In the genomic region with DNA sequence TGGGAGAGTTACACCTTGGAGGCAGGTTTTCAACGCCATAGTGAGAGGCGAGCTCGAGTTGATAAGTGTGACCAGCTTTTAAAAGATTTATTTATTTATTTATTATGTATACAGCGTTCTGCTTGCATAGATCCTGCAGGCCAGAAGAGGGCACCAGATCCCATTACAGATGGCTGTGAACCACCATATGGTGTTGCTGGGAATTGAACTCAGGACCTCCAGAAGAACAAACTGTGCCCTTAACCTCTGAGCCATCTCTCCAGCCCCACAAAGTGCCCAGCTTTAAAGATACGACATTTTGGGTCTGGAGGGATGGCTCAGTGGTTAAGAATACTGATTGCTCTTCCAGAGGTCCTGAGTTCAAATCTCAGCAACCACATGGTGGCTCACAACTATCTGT, we compare ENCODE assay signal across 8 mouse cellular contexts. TPM values are rescaled to one million over a fixed set of nuclear protein-coding genes. Genes with fewer than 3 reads are reported as not detected.
DNase-seq lines count a peak whose midpoint lies in the region; ATAC-seq and TF ChIP-seq lines count a peak whose summit lies in the region.

No protein-coding gene starts in this region.

- peak; percentile 58 for TF ChIP-seq CTCF in forebrain, postnatal 0 days (IDR thresholded peaks at IDR 0.05; ENCODE audit: low read depth)

- peaks cover 3% of the 10 kb centered on the region; the same call in 1 of the 2 replicates for H3K36me3 ChIP-seq in forebrain, postnatal 0 days (ENCODE audit: insufficient read depth)
- H3K36me3 ChIP-seq in forebrain, embryonic 10.5 days (replicated peaks): peaks cover 22% of the 10 kb centered on the region
- H3K36me3 ChIP-seq in midbrain, embryonic 11.5 days (ENCODE audit: control insufficient read depth, insufficient read depth, low read length): 0 out of 2 replicates have a peak, but pooled peaks cover under 1% of the 10 kb centered on the region
- peaks cover 24% of the 10 kb centered on the region for H3K36me3 ChIP-seq in midbrain, embryonic 10.5 days
- peaks cover 22% of the 10 kb centered on the region for H3K36me3 ChIP-seq in embryonic facial prominence, embryonic 10.5 days (replicated peaks)
- H3K36me3 ChIP-seq in neural tube, embryonic 15.5 days: 0 out of 2 replicates have a peak, but pooled peaks cover 2% of the 10 kb centered on the region

- H3K4me2 ChIP-seq in forebrain, postnatal 0 days (ENCODE audit: low read depth): peak overlapping the region; percentile 97
- H3K4me2 ChIP-seq in midbrain, embryonic 11.5 days: no peak overlapping the region
- peak overlapping the region; percentile 99 for H3K4me2 ChIP-seq in neural tube, embryonic 15.5 days

- H3K4me3 ChIP-seq in forebrain, postnatal 0 days (ENCODE audit: low read depth, low read length): no peak overlapping the region
- no peak overlapping the region for H3K4me3 ChIP-seq in forebrain, embryonic 10.5 days
- no peak overlapping the region for H3K4me3 ChIP-seq in midbrain, embryonic 11.5 days (ENCODE audit: low read depth, low read length)
- H3K4me3 ChIP-seq in midbrain, embryonic 10.5 days: no peak overlapping the region
- peak overlapping the region; percentile 85; the same call in 1 of the 2 replicates for H3K4me3 ChIP-seq in embryonic facial prominence, embryonic 10.5 days
- peak overlapping the region; percentile 82 for H3K4me3 ChIP-seq in neural tube, embryonic 15.5 days (replicated peaks)

- WGBS in forebrain, postnatal 0 days: 49% methylated on average over 5 of the region's 5 CpGs
- 52% methylated on average over 5 of the region's 5 CpGs for WGBS in forebrain, embryonic 10.5 days
- 38% methylated on average over 5 of the region's 5 CpGs for WGBS in midbrain, embryonic 11.5 days
- WGBS in midbrain, embryonic 10.5 days: 47% methylated on average over 5 of the region's 5 CpGs
- 51% methylated on average over 5 of the region's 5 CpGs for WGBS in embryonic facial prominence, embryonic 10.5 days
- 44% methylated on average over 5 of the region's 5 CpGs for WGBS in neural tube, embryonic 15.5 days

- intact Hi-C loops in heart, postnatal 14 days (cut with DNase I): no loop called here

- no peak for DNase-seq in forebrain, postnatal 0 days
- DNase-seq in forebrain, embryonic 10.5 days (ENCODE audit: extremely low spot score, low spot score): no peak
- DNase-seq in midbrain, embryonic 11.5 days (ENCODE audit: low spot score, missing footprints): peak; percentile 76
- DNase-seq in midbrain, embryonic 10.5 days (ENCODE audit: low spot score): no peak
- DNase-seq in embryonic facial prominence, embryonic 10.5 days (ENCODE audit: low spot score): no peak
- DNase-seq in urinary bladder, postnatal 36 days (ENCODE audit: low spot score in 2 of 2): no peak
- DNase-seq in heart, postnatal 14 days: no peak

- H3K9me3 ChIP-seq in forebrain, postnatal 0 days (ENCODE audit: low read length): no peaks in the 10 kb centered on the region
- no peaks in the 10 kb centered on the region for H3K9me3 ChIP-seq in forebrain, embryonic 10.5 days
- H3K9me3 ChIP-seq in midbrain, embryonic 11.5 days (ENCODE audit: control insufficient read depth, low read length): no peaks in the 10 kb centered on the region
- H3K9me3 ChIP-seq in midbrain, embryonic 10.5 days (replicated peaks): no peaks in the 10 kb centered on the region
- H3K9me3 ChIP-seq in embryonic facial prominence, embryonic 10.5 days: no peaks in the 10 kb centered on the region
- no peaks in the 10 kb centered on the region for H3K9me3 ChIP-seq in neural tube, embryonic 15.5 days (replicated peaks)

- no peak for ATAC-seq in forebrain, postnatal 0 days
- no peak for ATAC-seq in midbrain, embryonic 11.5 days (ENCODE audit: low FRiP score)
- ATAC-seq in neural tube, embryonic 15.5 days (ENCODE audit: low FRiP score): no peak

- H3K4me1 ChIP-seq in forebrain, postnatal 0 days (ENCODE audit: insufficient read depth): peaks cover 34% of the 10 kb centered on the region
- peaks cover 76% of the 10 kb centered on the region for H3K4me1 ChIP-seq in forebrain, embryonic 10.5 days
- peaks cover 23% of the 10 kb centered on the region for H3K4me1 ChIP-seq in midbrain, embryonic 11.5 days (ENCODE audit: control insufficient read depth, insufficient read depth, low read length)
- H3K4me1 ChIP-seq in midbrain, embryonic 10.5 days: peaks cover 71% of the 10 kb centered on the region
- H3K4me1 ChIP-seq in embryonic facial prominence, embryonic 10.5 days: peaks cover 65% of the 10 kb centered on the region
- peaks cover 52% of the 10 kb centered on the region for H3K4me1 ChIP-seq in neural tube, embryonic 15.5 days

- H3K27me3 ChIP-seq in forebrain, postnatal 0 days (ENCODE audit: insufficient read depth, low read length): no peaks in the 10 kb centered on the region
- peaks cover 24% of the 10 kb centered on the region for H3K27me3 ChIP-seq in forebrain, embryonic 10.5 days (ENCODE audit: poor library complexity, severe bottlenecking)
- no peaks in the 10 kb centered on the region for H3K27me3 ChIP-seq in midbrain, embryonic 11.5 days (ENCODE audit: control insufficient read depth, insufficient read depth, low read length)
- H3K27me3 ChIP-seq in midbrain, embryonic 10.5 days (ENCODE audit: low read depth, poor library complexity, severe bottlenecking): peaks cover 11% of the 10 kb centered on the region
- peaks cover 17% of the 10 kb centered on the region for H3K27me3 ChIP-seq in embryonic facial prominence, embryonic 10.5 days (replicated peaks; ENCODE audit: low read depth, poor library complexity, severe bottlenecking)
- H3K27me3 ChIP-seq in neural tube, embryonic 15.5 days (replicated peaks): 0 out of 2 replicates have a peak, but pooled peaks cover 3% of the 10 kb centered on the region

- no peak overlapping the region for H3K27ac ChIP-seq in forebrain, postnatal 0 days (ENCODE audit: low read depth, low read length)
- no peak overlapping the region for H3K27ac ChIP-seq in forebrain, embryonic 10.5 days
- no peak overlapping the region for H3K27ac ChIP-seq in midbrain, embryonic 11.5 days (ENCODE audit: low read depth, low read length)
- H3K27ac ChIP-seq in midbrain, embryonic 10.5 days (replicated peaks): no peak overlapping the region
- no peak overlapping the region for H3K27ac ChIP-seq in embryonic facial prominence, embryonic 10.5 days (replicated peaks)
- H3K27ac ChIP-seq in neural tube, embryonic 15.5 days (replicated peaks): no peak overlapping the region

- no peak overlapping the region for H3K9ac ChIP-seq in forebrain, postnatal 0 days
- H3K9ac ChIP-seq in midbrain, embryonic 11.5 days (ENCODE audit: low read length): no peak overlapping the region
- no peak overlapping the region for H3K9ac ChIP-seq in neural tube, embryonic 15.5 days (replicated peaks)

RNA-seq across cellular contexts. Expression of a gene that starts 1.6 kb away (rescaled TPM):
- 10.5 and 10.9 TPM in 2 replicates for total RNA-seq in forebrain, postnatal 0 days (2014; rRNA removed)
- 13.5 and 14.2 TPM in 2 replicates for polyA plus RNA-seq in forebrain, postnatal 0 days (2015; fragmentation: Nextera tagmentation; extraction: Ambion mirVana)
- 24.1 and 24.4 TPM in 2 replicates for polyA plus RNA-seq in forebrain, embryonic 10.5 days (2016; fragmentation: Nextera tagmentation; extraction: Ambion mirVana)
- polyA plus RNA-seq in midbrain, embryonic 11.5 days (2014; fragmentation: Nextera tagmentation; extraction: Ambion mirVana): 21.1 and 22.5 TPM in 2 replicates
- polyA plus RNA-seq in midbrain, embryonic 10.5 days (2016; fragmentation: Nextera tagmentation; extraction: Ambion mirVana): 18.7 and 25.6 TPM in 2 replicates
- 25.0 and 26.4 TPM in 2 replicates for polyA plus RNA-seq in embryonic facial prominence, embryonic 10.5 days (2016; fragmentation: Nextera tagmentation; extraction: Ambion mirVana)
- 15.9 and 16.4 TPM in 2 replicates for polyA plus RNA-seq in neural tube, embryonic 15.5 days (2015; fragmentation: Nextera tagmentation; extraction: Ambion mirVana)
- total RNA-seq in heart, postnatal 14 days (2021): 1 to 10 TPM; 4.7 to 7.5 TPM

RNA-seq across cellular contexts. Expression of a gene that starts 9.3 kb away (rescaled TPM):
- total RNA-seq in forebrain, postnatal 0 days (2014; rRNA removed): 0.54 and 1.00 TPM in 2 replicates
- 1.1 and 1.5 TPM in 2 replicates for polyA plus RNA-seq in forebrain, postnatal 0 days (2015; fragmentation: Nextera tagmentation; extraction: Ambion mirVana)
- 0.48 and 0.79 TPM in 2 replicates for polyA plus RNA-seq in forebrain, embryonic 10.5 days (2016; fragmentation: Nextera tagmentation; extraction: Ambion mirVana)
- 0.44 and 0.58 TPM in 2 replicates for polyA plus RNA-seq in midbrain, embryonic 11.5 days (2014; fragmentation: Nextera tagmentation; extraction: Ambion mirVana)
- 0.73 and 0.75 TPM in 2 replicates for polyA plus RNA-seq in midbrain, embryonic 10.5 days (2016; fragmentation: Nextera tagmentation; extraction: Ambion mirVana)
- polyA plus RNA-seq in embryonic facial prominence, embryonic 10.5 days (2016; fragmentation: Nextera tagmentation; extraction: Ambion mirVana): 0.50 and 0.68 TPM in 2 replicates
- polyA plus RNA-seq in neural tube, embryonic 15.5 days (2015; fragmentation: Nextera tagmentation; extraction: Ambion mirVana): 2.1 and 2.2 TPM in 2 replicates
- total RNA-seq in heart, postnatal 14 days (2021): under 1 TPM in 1 of 2 experiments, not detected in 1; 0.07 TPM

RNA-seq across cellular contexts. Expression of a gene that starts 10.0 kb away (rescaled TPM):
- total RNA-seq in forebrain, postnatal 0 days (2014; rRNA removed): 26.9 and 31.8 TPM in 2 replicates
- 14.9 and 20.1 TPM in 2 replicates for polyA plus RNA-seq in forebrain, postnatal 0 days (2015; fragmentation: Nextera tagmentation; extraction: Ambion mirVana)
- 42.0 and 43.0 TPM in 2 replicates for polyA plus RNA-seq in forebrain, embryonic 10.5 days (2016; fragmentation: Nextera tagmentation; extraction: Ambion mirVana)
- polyA plus RNA-seq in midbrain, embryonic 11.5 days (2014; fragmentation: Nextera tagmentation; extraction: Ambion mirVana): 23.4 TPM in 2 replicates
- 35.3 and 35.7 TPM in 2 replicates for polyA plus RNA-seq in midbrain, embryonic 10.5 days (2016; fragmentation: Nextera tagmentation; extraction: Ambion mirVana)
- 43.7 and 44.2 TPM in 2 replicates for polyA plus RNA-seq in embryonic facial prominence, embryonic 10.5 days (2016; fragmentation: Nextera tagmentation; extraction: Ambion mirVana)
- polyA plus RNA-seq in neural tube, embryonic 15.5 days (2015; fragmentation: Nextera tagmentation; extraction: Ambion mirVana): 26.0 and 26.4 TPM in 2 replicates
- total RNA-seq in heart, postnatal 14 days (2021): 10 to 100 TPM; 10.5 to 10.9 TPM

RNA-seq across cellular contexts. Expression of a gene that starts 20.5 kb away (rescaled TPM):
- 5.0 and 8.1 TPM in 2 replicates for total RNA-seq in forebrain, postnatal 0 days (2014; rRNA removed)
- polyA plus RNA-seq in forebrain, postnatal 0 days (2015; fragmentation: Nextera tagmentation; extraction: Ambion mirVana): 2.6 and 3.4 TPM in 2 replicates
- polyA plus RNA-seq in forebrain, embryonic 10.5 days (2016; fragmentation: Nextera tagmentation; extraction: Ambion mirVana): 8.1 and 8.3 TPM in 2 replicates
- polyA plus RNA-seq in midbrain, embryonic 11.5 days (2014; fragmentation: Nextera tagmentation; extraction: Ambion mirVana): 2.0 and 2.6 TPM in 2 replicates
- polyA plus RNA-seq in midbrain, embryonic 10.5 days (2016; fragmentation: Nextera tagmentation; extraction: Ambion mirVana): 6.9 and 8.5 TPM in 2 replicates
- 9.7 and 10.6 TPM in 2 replicates for polyA plus RNA-seq in embryonic facial prominence, embryonic 10.5 days (2016; fragmentation: Nextera tagmentation; extraction: Ambion mirVana)
- polyA plus RNA-seq in neural tube, embryonic 15.5 days (2015; fragmentation: Nextera tagmentation; extraction: Ambion mirVana): 5.7 and 7.8 TPM in 2 replicates
- 10 to 100 TPM; 53.0 to 56.9 TPM for total RNA-seq in heart, postnatal 14 days (2021)

RNA-seq across cellular contexts. Expression of a gene that starts 33.0 kb away (rescaled TPM):
- total RNA-seq in forebrain, postnatal 0 days (2014; rRNA removed): 15.7 and 17.1 TPM in 2 replicates
- 11.0 and 17.2 TPM in 2 replicates for polyA plus RNA-seq in forebrain, postnatal 0 days (2015; fragmentation: Nextera tagmentation; extraction: Ambion mirVana)
- polyA plus RNA-seq in forebrain, embryonic 10.5 days (2016; fragmentation: Nextera tagmentation; extraction: Ambion mirVana): 24.1 and 26.1 TPM in 2 replicates
- polyA plus RNA-seq in midbrain, embryonic 11.5 days (2014; fragmentation: Nextera tagmentation; extraction: Ambion mirVana): 21.5 and 22.9 TPM in 2 replicates
- polyA plus RNA-seq in midbrain, embryonic 10.5 days (2016; fragmentation: Nextera tagmentation; extraction: Ambion mirVana): 23.9 and 30.4 TPM in 2 replicates
- 29.0 and 32.1 TPM in 2 replicates for polyA plus RNA-seq in embryonic facial prominence, embryonic 10.5 days (2016; fragmentation: Nextera tagmentation; extraction: Ambion mirVana)
- polyA plus RNA-seq in neural tube, embryonic 15.5 days (2015; fragmentation: Nextera tagmentation; extraction: Ambion mirVana): 21.3 TPM in 2 replicates
- 1 to 10 TPM; 7.6 to 8.5 TPM for total RNA-seq in heart, postnatal 14 days (2021)

Comparison
In these comparisons a context has a peak if more than half of its experiments do, and no peak if none do; other contexts are left out.
1. H3K4me3 ChIP-seq: peak in embryonic facial prominence, embryonic 10.5 days (single experiment) and neural tube, embryonic 15.5 days (single experiment); none in forebrain, postnatal 0 days (single experiment), forebrain, embryonic 10.5 days (single experiment), midbrain, embryonic 11.5 days (single experiment) and midbrain, embryonic 10.5 days (single experiment).